Mouse (Mus musculus): Measurements from ENCODE around the gene Slc6a20a.

DNA sequence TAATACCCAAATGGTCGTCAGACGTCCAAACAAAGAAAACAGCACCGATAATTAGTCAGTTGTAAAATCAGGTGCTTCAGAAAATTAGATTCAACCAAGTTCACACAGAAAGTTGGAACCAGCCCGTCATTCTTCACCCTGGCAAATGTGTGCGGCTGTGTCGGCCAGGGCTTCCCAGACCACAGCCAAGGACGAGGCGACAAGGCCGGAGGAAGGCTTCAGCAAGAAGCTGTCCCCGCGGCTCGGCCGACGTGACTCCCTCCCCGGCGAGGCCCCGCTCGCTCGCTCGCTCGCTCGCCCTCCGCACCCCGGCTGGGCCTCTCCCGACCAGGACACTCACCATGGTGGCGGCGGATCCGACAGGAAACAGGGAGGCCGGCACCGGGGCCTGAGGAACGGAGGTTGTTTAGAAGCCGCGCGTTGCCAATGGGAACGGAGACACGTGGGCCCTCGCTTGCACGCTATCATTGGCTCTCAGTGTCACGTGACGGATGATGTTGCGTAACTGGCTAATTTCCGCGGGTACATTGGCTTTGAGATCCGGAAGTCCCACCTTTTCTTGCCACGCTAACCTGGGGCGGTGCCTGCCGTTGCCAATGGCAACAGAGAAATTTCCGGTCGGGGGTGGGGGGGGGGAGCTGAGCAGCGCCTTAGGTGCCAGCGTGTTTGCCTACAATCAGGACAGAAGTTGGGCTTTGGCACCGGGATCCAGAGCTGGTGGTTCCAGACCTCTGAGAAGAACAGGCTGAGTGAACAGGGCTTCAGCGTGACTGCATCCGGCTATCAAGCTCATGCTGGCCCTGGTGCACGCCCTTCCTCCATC, 38.7 kb upstream of the Slc6a20a start, which contains the start of gene Lztfl1:
- TF ChIP-seq CTCF (IDR thresholded peaks at IDR 0.05; ENCODE audit: borderline replicate concordance, insufficient read depth, low read length) (no peak), POLR2A (IDR thresholded peaks at IDR 0.05; ENCODE audit: low read depth, low read length) (peak; percentile 62)
